Mouse (Mus musculus): ENCODE results near the gene Th. TPM values are rescaled to one million over a fixed set of nuclear protein-coding genes. Genes with fewer than 3 reads are reported as not detected.

Gene Th
- total and polyA plus RNA-seq, 3 experiments: not detected

DNA sequence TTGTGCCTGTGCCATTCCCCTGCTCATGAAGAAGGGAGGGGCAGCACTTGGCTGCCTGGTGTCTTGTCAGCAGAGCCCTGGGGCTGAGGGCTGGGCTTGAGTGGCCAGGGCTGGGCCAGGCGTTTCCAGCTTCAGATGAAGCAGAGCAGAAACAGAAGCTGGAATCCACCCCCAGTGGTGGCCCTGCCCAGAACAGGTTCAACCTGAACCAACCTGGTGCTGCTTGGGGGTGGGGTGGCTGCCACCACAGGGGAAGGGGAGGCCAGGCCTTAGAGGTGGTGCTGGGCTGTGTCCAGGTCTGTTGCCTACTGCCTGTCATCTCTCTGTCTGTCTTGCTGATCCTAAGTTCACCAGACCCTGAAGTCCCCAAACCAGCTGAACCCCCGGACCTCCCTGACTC, 25.1 kb upstream of the Th start:
- no peak for DNase-seq (ENCODE audit: low spot score)
- no peak overlapping the region for H3K4me3 ChIP-seq (ENCODE audit: low read depth, low read length)
- H3K9me3 ChIP-seq (replicated peaks): no peaks in the 10 kb centered on the region
- no peak for ATAC-seq (ENCODE audit: extremely low read depth, insufficient number of reproducible peaks, low FRiP score, poor library complexity, severe bottlenecking)
- H3K4me1 ChIP-seq (ENCODE audit: insufficient read depth, low read depth, low read length): no peaks in the 10 kb centered on the region
- H3K27me3 ChIP-seq (ENCODE audit: insufficient read depth, low read length): peaks cover 4% of the 10 kb centered on the region
- TF ChIP-seq GATA2 (IDR thresholded peaks at IDR 0.05; ENCODE audit: borderline replicate concordance, low read depth, low read length): no peak
- no peak for TF ChIP-seq CTCF (IDR thresholded peaks at IDR 0.05; ENCODE audit: low read depth, low read length)
- no peak for TF ChIP-seq GATA1 (IDR thresholded peaks at IDR 0.05; ENCODE audit: borderline replicate concordance, low read length)
- TF ChIP-seq POLR2AphosphoS5 (IDR thresholded peaks at IDR 0.05; ENCODE audit: insufficient replicate concordance, low read depth, low read length): no peak
- TF ChIP-seq TAL1 (conservative IDR thresholded peaks at IDR 0.05; ENCODE audit: low read depth, low read length): no peak
- no peaks in the 10 kb centered on the region for H3K36me3 ChIP-seq (replicated peaks)

DNA sequence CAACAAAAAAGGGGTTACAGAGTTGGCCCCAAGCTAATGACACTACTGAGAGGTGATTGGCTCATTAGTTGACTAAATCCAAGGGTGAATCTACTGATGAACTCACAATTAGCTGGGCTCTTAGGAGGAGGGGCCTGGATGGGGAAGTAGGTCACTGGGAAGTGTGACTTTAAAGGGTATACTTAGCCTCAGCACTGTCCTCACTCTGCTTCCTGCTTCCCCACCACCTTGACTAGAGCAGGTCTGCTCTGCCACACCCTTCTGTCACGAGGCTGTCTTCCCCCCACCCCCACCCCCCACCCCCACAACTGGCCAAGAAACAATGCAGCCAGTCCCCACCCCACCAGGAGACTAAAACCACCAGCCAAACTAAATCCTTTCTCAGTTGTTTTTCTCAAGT, 18.6 kb upstream of the Th start:
- Histone ChIP-seq H3K9me3 (replicated peaks) (no peaks in the 10 kb centered on the region), H3K4me1 (ENCODE audit: insufficient read depth, low read depth, low read length) (no peaks in the 10 kb centered on the region; the same call in 1 of the 2 replicates), H3K4me3 (ENCODE audit: low read depth, low read length) (no peak overlapping the region), H3K27me3 (ENCODE audit: insufficient read depth, low read length) (peaks cover 13% of the 10 kb centered on the region; the same call in 1 of the 2 replicates), H3K36me3 (replicated peaks) (no peaks in the 10 kb centered on the region)
- TF ChIP-seq POLR2AphosphoS5 (IDR thresholded peaks at IDR 0.05; ENCODE audit: insufficient replicate concordance, low read depth, low read length) (no peak), TAL1 (conservative IDR thresholded peaks at IDR 0.05; ENCODE audit: low read depth, low read length) (no peak), GATA2 (IDR thresholded peaks at IDR 0.05; ENCODE audit: borderline replicate concordance, low read depth, low read length) (no peak), CTCF (IDR thresholded peaks at IDR 0.05; ENCODE audit: low read depth, low read length) (no peak), GATA1 (IDR thresholded peaks at IDR 0.05; ENCODE audit: borderline replicate concordance, low read length) (no peak)
- DNase-seq (ENCODE audit: low spot score) (no peak), ATAC-seq (ENCODE audit: extremely low read depth, insufficient number of reproducible peaks, low FRiP score, poor library complexity, severe bottlenecking) (no peak)

DNA sequence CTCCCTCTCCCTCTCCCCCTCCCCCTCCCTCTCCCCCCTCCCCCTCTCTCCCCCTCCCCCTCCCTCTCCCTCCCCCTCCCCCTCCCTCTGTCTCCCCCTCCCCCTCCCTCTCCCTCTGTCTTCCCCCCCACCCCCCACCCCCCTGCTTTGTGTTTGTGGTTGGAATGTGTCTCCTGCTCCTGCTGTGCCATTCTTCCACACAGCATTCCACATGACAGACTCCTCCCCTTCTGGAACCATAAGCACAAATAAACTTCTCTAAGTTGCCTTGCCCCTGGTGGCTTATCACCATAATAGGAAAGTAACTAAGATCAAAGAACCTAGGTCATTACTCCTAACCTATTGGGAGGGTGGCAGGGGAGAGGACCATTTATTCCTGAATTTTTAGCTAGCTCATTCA, 6.7 kb upstream of the Th start:
- peaks cover 6% of the 10 kb centered on the region for H3K27me3 ChIP-seq (ENCODE audit: insufficient read depth, low read length)
- no peak for TF ChIP-seq GATA2 (IDR thresholded peaks at IDR 0.05; ENCODE audit: borderline replicate concordance, low read depth, low read length)
- TF ChIP-seq CTCF (IDR thresholded peaks at IDR 0.05; ENCODE audit: low read depth, low read length): no peak
- TF ChIP-seq TAL1 (conservative IDR thresholded peaks at IDR 0.05; ENCODE audit: low read depth, low read length): no peak
- no peak for TF ChIP-seq GATA1 (IDR thresholded peaks at IDR 0.05; ENCODE audit: borderline replicate concordance, low read length)
- no peak for TF ChIP-seq POLR2AphosphoS5 (IDR thresholded peaks at IDR 0.05; ENCODE audit: insufficient replicate concordance, low read depth, low read length)
- H3K4me3 ChIP-seq (ENCODE audit: low read depth, low read length): no peak overlapping the region
- DNase-seq (ENCODE audit: low spot score): no peak
- no peaks in the 10 kb centered on the region for H3K36me3 ChIP-seq (replicated peaks)
- H3K4me1 ChIP-seq (ENCODE audit: insufficient read depth, low read depth, low read length): no peaks in the 10 kb centered on the region
- H3K9me3 ChIP-seq (replicated peaks): no peaks in the 10 kb centered on the region
- ATAC-seq (ENCODE audit: extremely low read depth, insufficient number of reproducible peaks, low FRiP score, poor library complexity, severe bottlenecking): no peak

DNA sequence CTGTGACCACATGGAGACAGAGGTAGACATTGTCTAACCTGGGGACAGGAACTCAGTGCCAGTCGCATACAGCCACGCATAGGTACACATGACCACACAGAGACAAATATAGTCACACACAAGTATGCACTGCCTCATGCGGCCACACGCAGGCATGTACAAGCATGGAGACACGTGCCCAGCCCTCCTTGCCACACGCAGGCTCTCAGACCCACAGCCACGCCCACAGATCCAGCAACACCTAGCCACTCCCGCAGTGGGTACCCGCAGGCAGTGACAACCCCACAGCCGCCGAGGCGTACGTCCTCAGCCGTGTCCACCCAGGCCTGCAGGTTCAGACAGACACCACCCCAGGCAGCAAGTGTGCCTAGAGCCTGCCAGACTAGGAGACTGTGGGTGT, 4.8 kb upstream of the Th start:
- no peaks in the 10 kb centered on the region for H3K36me3 ChIP-seq (replicated peaks)
- ATAC-seq (ENCODE audit: extremely low read depth, insufficient number of reproducible peaks, low FRiP score, poor library complexity, severe bottlenecking): no peak
- TF ChIP-seq GATA2 (IDR thresholded peaks at IDR 0.05; ENCODE audit: borderline replicate concordance, low read depth, low read length) (no peak), CTCF (IDR thresholded peaks at IDR 0.05; ENCODE audit: low read depth, low read length) (no peak), GATA1 (IDR thresholded peaks at IDR 0.05; ENCODE audit: borderline replicate concordance, low read length) (no peak), POLR2AphosphoS5 (IDR thresholded peaks at IDR 0.05; ENCODE audit: insufficient replicate concordance, low read depth, low read length) (no peak), TAL1 (conservative IDR thresholded peaks at IDR 0.05; ENCODE audit: low read depth, low read length) (no peak)
- H3K27me3 ChIP-seq (ENCODE audit: insufficient read depth, low read length): peaks cover 9% of the 10 kb centered on the region
- H3K9me3 ChIP-seq (replicated peaks): no peaks in the 10 kb centered on the region
- no peak for DNase-seq (ENCODE audit: low spot score)
- no peaks in the 10 kb centered on the region for H3K4me1 ChIP-seq (ENCODE audit: insufficient read depth, low read depth, low read length)
- no peak overlapping the region for H3K4me3 ChIP-seq (ENCODE audit: low read depth, low read length)

DNA sequence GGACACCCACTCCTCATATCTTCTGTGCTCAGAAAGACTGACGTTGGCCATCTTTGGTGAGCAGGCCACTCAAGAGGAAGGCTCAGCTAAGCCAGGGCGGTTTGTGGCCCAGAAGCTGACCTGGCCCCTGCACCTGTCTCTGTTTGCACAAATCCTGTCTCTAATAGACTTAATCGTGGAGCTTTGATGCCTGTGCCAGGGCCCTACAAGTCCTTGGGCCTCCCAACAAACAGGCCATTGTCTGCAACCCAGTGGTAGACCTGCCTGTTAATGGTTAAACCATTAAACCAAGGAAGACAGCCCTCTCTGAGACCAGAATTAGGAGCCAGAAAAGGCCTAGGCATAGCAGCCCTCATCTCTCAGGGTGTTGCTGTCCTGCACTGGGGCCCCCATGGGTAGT, 1.5 kb upstream of the Th start:
- no peaks in the 10 kb centered on the region for H3K9me3 ChIP-seq (replicated peaks)
- no peak for TF ChIP-seq TAL1 (conservative IDR thresholded peaks at IDR 0.05; ENCODE audit: low read depth, low read length)
- TF ChIP-seq CTCF (IDR thresholded peaks at IDR 0.05; ENCODE audit: low read depth, low read length): no peak
- no peak for TF ChIP-seq GATA1 (IDR thresholded peaks at IDR 0.05; ENCODE audit: borderline replicate concordance, low read length)
- TF ChIP-seq POLR2AphosphoS5 (IDR thresholded peaks at IDR 0.05; ENCODE audit: insufficient replicate concordance, low read depth, low read length): no peak
- no peak for TF ChIP-seq GATA2 (IDR thresholded peaks at IDR 0.05; ENCODE audit: borderline replicate concordance, low read depth, low read length)
- no peaks in the 10 kb centered on the region for H3K4me1 ChIP-seq (ENCODE audit: insufficient read depth, low read depth, low read length)
- no peaks in the 10 kb centered on the region for H3K36me3 ChIP-seq (replicated peaks)
- no peak for ATAC-seq (ENCODE audit: extremely low read depth, insufficient number of reproducible peaks, low FRiP score, poor library complexity, severe bottlenecking)
- DNase-seq (ENCODE audit: low spot score): no peak
- peaks cover 19% of the 10 kb centered on the region for H3K27me3 ChIP-seq (ENCODE audit: insufficient read depth, low read length)
- H3K4me3 ChIP-seq (ENCODE audit: low read depth, low read length): no peak overlapping the region

DNA sequence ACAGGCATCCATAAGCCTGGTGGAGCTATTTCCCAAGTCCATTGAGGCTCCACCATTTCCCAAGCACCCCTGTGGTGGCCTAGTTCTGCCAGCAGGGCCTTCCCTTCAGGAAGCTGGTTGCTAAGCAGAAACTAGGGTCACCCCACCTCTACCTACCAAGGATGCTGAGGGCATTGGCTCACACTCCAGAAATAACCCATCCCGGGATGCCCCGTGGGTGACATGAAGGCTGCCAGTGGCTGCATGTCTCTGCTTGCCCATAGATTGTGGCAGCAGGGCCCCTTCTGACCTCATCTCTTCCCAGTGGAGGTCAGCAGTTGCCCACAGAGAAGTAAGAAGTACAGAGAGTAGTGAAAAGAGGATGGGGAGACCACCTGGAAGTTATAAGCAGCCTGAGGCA, 1.4 kb downstream of the Th start:
- ATAC-seq (ENCODE audit: extremely low read depth, insufficient number of reproducible peaks, low FRiP score, poor library complexity, severe bottlenecking): no peak
- peaks cover 22% of the 10 kb centered on the region; the same call in 1 of the 2 replicates for H3K27me3 ChIP-seq (ENCODE audit: insufficient read depth, low read length)

More for the DNA sequence above, 1.4 kb downstream of the Th start:
- TF ChIP-seq GATA1 (IDR thresholded peaks at IDR 0.05; ENCODE audit: borderline replicate concordance, low read length) (no peak), POLR2AphosphoS5 (IDR thresholded peaks at IDR 0.05; ENCODE audit: insufficient replicate concordance, low read depth, low read length) (no peak), CTCF (IDR thresholded peaks at IDR 0.05; ENCODE audit: low read depth, low read length) (no peak), GATA2 (IDR thresholded peaks at IDR 0.05; ENCODE audit: borderline replicate concordance, low read depth, low read length) (no peak), TAL1 (conservative IDR thresholded peaks at IDR 0.05; ENCODE audit: low read depth, low read length) (no peak)
- Histone ChIP-seq H3K9me3 (replicated peaks) (no peaks in the 10 kb centered on the region), H3K4me3 (ENCODE audit: low read depth, low read length) (no peak overlapping the region), H3K36me3 (replicated peaks) (no peaks in the 10 kb centered on the region), H3K4me1 (ENCODE audit: insufficient read depth, low read depth, low read length) (no peaks in the 10 kb centered on the region)
- DNase-seq (ENCODE audit: low spot score): no peak

Data from G1E (cell line).